Mouse (Mus musculus) heart, embryonic 14.5 days (tissue): ENCODE results near the gene Tmem108. TPM values are rescaled to one million over a fixed set of nuclear protein-coding genes. Genes with fewer than 3 reads are reported as not detected.
A peak's percentile ranks its signal among the peaks of the same experiment; 100 is the strongest.

Experiments used
- ATAC-seq: fragments of 200-750 bp; cut with Nextera tagmentation; 2 replicates; pipeline ENCODE4 v1.8.0; 2017; ENCODE audit warnings: low read depth, moderate TSS enrichment; ENCODE audit not compliant: insufficient number of reproducible peaks, insufficient read depth, low FRiP score
- H3K27ac ChIP-seq, 2 experiments: fragments of 200-500 bp in 1 of 2; fragments of 300-500 bp in 1 of 2; sonication (generic) in 1 of 2; replicated peaks in 1 of 2; 2 replicates each; pipeline ENCODE4 v1.5.1; 2012 to 2014; ENCODE audit warnings: low read depth in 2 of 2, low read length in 2 of 2, control low read depth in 1 of 2, mild to moderate bottlenecking in 1 of 2, mixed read lengths in 1 of 2; ENCODE audit not compliant: control insufficient read depth in 1 of 2, insufficient read depth in 1 of 2
- H3K27me3 ChIP-seq: fragments of 300-500 bp; sonication (generic); 2 replicates; pipeline ENCODE4 v1.6.1; 2014; ENCODE audit warnings: mild to moderate bottlenecking, low read length, control low read depth; ENCODE audit not compliant: control insufficient read depth, insufficient read depth
- H3K36me3 ChIP-seq: fragments of 300-500 bp; sonication (generic); 2 replicates; pipeline ENCODE4 v1.6.1; 2014; ENCODE audit warnings: mild to moderate bottlenecking, control low read depth, low read length, mixed read lengths; ENCODE audit not compliant: control insufficient read depth, insufficient read depth
- H3K4me1 ChIP-seq, 2 experiments: fragments of 200-500 bp in 1 of 2; fragments of 300-500 bp in 1 of 2; sonication (generic) in 1 of 2; 2 replicates each; pipeline ENCODE4 v1.6.1; 2012 to 2014; ENCODE audit warnings: low read length in 2 of 2, control low read depth in 1 of 2, mixed read lengths in 1 of 2; ENCODE audit not compliant: control insufficient read depth in 2 of 2, insufficient read depth in 2 of 2
- H3K4me2 ChIP-seq: fragments of 300-500 bp; sonication (generic); 2 replicates; pipeline ENCODE4 v1.6.1; 2014; ENCODE audit warnings: mild to moderate bottlenecking, low read length
- H3K4me3 ChIP-seq, 2 experiments: fragments of 200-500 bp in 1 of 2; fragments of 300-500 bp in 1 of 2; sonication (generic) in 1 of 2; 2 replicates each; pipeline ENCODE4 v1.5.1; 2012 to 2014; ENCODE audit warnings: low read length in 2 of 2, mild to moderate bottlenecking in 2 of 2, control low read depth in 1 of 2, low read depth in 1 of 2, moderate library complexity in 1 of 2; ENCODE audit not compliant: control insufficient read depth in 1 of 2, insufficient read depth in 1 of 2
- H3K9ac ChIP-seq: fragments of 300-500 bp; sonication (generic); 2 replicates; pipeline ENCODE4 v1.6.1; 2014; ENCODE audit warnings: mild to moderate bottlenecking, low read length
- H3K9me3 ChIP-seq: fragments of 300-500 bp; sonication (generic); 2 replicates; pipeline ENCODE4 v1.6.1; 2016; ENCODE audit warnings: low read length, control low read depth; ENCODE audit not compliant: control insufficient read depth
- WGBS: fragments of 180-500 bp; shearing (Covaris S2); extraction: QIAGEN DNeasy Blood & Tissue Kit; methylation state at CpG from one replicate; pipeline ENCODE4 v1.1.7; 2014; 5-methylcytosine and 5-hydroxymethylcytosine counted together
- polyA plus RNA-seq: library from polyadenylated mRNA; unstranded; fragments of >200 nt; fragmentation: Nextera tagmentation; extraction: Ambion mirVana; gene quantifications from 2 replicates; pipeline ENCODE4 v1.2.1, GENCODE M21; 2014

Tmem108 gene
- polyA plus RNA-seq, 1 experiment from 2014 or later, result 74.3 TPM

DNA sequence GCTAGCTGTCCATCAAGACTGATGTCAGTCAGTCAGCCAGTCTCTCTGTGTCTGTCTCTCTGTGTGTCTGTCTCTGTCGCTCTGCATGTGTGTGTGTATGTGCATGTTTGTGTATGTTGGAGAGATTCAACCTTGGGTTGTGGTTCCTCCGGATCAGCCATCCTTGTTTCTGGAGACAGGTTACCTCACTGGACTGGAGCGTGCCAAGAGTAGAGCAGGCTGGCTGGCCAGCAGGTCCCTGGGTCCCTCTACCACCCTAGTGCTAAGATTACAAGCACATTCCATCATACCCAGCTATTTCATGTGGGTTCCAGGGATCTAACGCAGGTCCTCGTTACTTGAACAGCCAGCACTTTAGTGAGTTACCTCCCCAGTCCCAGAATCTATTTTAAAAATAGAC lies 138.6 kb downstream of the Tmem108 start:
- WGBS, result 42% methylated on average over 5 of the region's 5 CpGs
- Histone ChIP-seq H3K4me3 (no peak overlapping the region), H3K9ac (peak overlapping the region; percentile 52), H3K36me3 (no peaks in the 10 kb centered on the region), H3K4me1 (peaks cover 15 to 31% of the 10 kb centered on the region in 2 experiments), H3K4me2 (peak overlapping the region; percentile 11), H3K27me3 (no peaks in the 10 kb centered on the region), H3K9me3 (no peaks in the 10 kb centered on the region), H3K27ac (peak overlapping the region; percentile 61 to 76)
- ATAC-seq, result no peak

DNA sequence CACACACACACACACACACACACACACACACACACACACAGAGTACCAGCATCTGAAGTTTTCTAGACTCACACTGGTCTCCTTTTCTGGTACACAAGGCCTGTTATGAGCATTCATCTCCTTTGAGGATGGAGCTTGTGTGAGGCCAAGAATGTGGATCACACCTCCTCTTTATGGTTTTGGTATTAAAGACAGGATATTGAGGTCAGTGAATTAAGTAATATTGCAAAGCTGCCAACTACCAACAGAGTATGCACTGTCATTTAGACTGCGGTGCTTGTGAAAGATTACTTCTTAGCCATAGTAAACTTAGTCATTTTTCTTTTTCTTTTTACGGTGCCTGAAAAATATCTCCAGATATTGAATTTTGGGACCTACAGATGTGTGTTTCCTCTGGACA lies 139.8 kb downstream of the Tmem108 start:
- ATAC-seq, result no peak
- Histone ChIP-seq H3K27ac (no peak overlapping the region), H3K36me3 (no peaks in the 10 kb centered on the region), H3K4me3 (no peak overlapping the region), H3K4me1 (peaks cover 15 to 31% of the 10 kb centered on the region in 2 experiments), H3K27me3 (no peaks in the 10 kb centered on the region), H3K9ac (no peak overlapping the region), H3K9me3 (no peaks in the 10 kb centered on the region), H3K4me2 (no peak overlapping the region)
- WGBS, result 84% methylated on average over 2 of the region's 2 CpGs

DNA sequence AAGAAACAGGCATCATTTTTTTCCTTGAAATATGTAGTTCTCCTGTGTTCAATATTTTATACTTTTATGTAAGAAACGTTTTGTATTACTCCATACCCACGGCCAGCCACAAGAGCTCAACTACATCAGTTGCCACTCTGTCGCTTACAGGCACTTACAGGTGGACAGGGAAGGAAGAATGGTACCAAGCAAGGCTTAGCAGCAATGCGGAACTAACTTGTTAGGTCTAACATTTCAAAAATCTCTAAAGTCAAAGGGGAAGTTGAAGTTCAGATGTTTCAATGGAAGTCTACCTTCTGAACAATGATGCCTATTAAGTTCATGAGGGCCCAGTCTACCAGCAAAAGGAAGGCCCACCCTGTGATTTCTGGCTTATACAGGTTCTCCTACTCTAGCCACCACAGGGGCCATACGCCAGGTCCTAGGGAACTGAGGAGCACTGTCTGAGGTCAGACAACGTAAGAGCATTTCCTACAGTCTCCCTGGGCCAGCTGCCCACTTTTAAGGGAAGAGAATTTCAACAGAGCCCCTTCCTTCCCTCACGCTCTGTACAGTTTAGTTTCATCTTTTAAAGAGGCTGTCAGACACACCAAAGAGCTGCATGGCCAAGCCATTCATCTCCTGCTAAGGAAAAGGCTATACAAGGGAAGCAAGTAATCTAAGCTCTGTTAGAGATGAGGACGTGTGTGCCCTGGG lies 141.0 kb downstream of the Tmem108 start:
- no peak overlapping the region for H3K4me3 ChIP-seq
- H3K9ac ChIP-seq, result no peak overlapping the region
- no peaks in the 10 kb centered on the region for H3K27me3 ChIP-seq
- H3K4me1 ChIP-seq, result peaks cover 15 to 31% of the 10 kb centered on the region in 2 experiments
- H3K36me3 ChIP-seq, result no peaks in the 10 kb centered on the region
- WGBS, result 83% methylated on average over 8 of the region's 8 CpGs
- no peaks in the 10 kb centered on the region for H3K9me3 ChIP-seq
- H3K4me2 ChIP-seq, result no peak overlapping the region
- no peak for ATAC-seq
- no peak overlapping the region for H3K27ac ChIP-seq

DNA sequence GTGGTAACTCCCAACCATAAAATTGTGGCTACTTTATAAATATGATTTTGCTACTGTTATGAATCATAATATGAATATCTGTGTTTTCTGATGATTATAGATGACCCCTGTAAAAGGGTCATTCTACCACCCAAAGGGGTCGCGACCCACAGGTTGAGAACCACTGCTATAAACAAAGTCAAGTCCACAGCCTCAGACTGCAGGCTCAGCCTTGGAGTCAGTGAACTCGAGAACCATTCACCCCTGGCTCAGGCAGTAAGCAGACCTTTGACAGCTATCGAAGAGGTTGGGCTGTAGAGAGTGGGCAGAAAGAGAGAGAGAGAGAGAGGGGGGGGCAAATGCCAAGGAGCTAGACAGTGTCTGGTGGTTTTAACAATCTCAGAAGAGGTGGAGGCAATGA lies 147.4 kb downstream of the Tmem108 start:
- Histone ChIP-seq H3K9ac (no peak overlapping the region), H3K9me3 (no peaks in the 10 kb centered on the region), H3K4me3 (no peak overlapping the region), H3K27me3 (no peaks in the 10 kb centered on the region), H3K36me3 (peaks cover 2% of the 10 kb centered on the region; the same call in 1 of the 2 replicates), H3K27ac (no peak overlapping the region), H3K4me1 (peaks cover 0 to 2% of the 10 kb centered on the region in 2 experiments; a peak in 3 of 4 replicates), H3K4me2 (no peak overlapping the region)
- ATAC-seq, result no peak
- 80% methylated on average over 4 of the region's 4 CpGs for WGBS

DNA sequence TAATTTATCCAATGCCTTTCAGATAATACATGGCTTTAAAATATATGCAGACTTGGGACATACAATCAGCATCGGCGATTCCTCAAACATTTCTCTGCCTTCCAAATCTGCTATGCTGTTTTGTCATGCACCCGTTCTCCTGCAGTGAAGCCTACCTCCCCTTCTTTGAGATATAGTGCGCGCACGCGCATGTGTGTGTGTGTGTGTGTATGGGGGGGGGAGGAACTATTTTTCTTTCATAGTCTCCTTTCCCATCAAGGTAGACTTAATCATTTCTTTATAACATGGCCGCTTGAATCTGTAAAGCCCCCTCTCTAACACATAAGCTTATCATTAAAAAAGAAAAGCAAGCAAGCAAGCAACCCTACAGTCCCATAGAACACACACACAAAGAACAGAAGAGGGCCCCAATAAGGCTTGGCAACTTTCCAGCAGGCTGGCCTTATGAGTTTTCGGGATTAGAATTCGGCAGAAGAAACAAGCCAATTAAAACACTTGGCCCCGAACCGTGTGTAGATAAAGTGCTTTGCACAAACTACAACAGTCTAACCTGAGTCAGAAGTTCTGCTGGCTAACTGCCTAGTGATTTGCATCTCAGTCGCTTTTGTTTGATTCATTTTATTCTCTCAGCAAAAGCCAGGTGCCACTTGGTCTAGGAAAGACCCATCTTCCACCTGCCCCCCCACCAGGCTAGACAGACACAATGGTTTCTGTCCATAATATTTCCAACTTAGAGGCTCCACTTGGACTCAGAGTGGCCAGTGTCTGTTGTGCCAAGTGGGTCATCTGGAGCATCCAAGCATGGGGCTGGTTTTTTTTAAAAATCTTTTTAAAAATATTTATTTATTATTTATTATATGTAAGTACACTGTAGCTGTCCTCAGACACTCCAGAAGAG lies 153.2 kb downstream of the Tmem108 start:
- WGBS, result 68% methylated on average over 13 of the region's 13 CpGs
- peaks cover 15 to 22% of the 10 kb centered on the region in 2 experiments for H3K4me1 ChIP-seq
- no peaks in the 10 kb centered on the region for H3K27me3 ChIP-seq
- no peak overlapping the region for H3K4me2 ChIP-seq
- no peak for ATAC-seq
- no peaks in the 10 kb centered on the region for H3K9me3 ChIP-seq
- H3K36me3 ChIP-seq, result peaks cover 4% of the 10 kb centered on the region; the same call in 1 of the 2 replicates
- H3K4me3 ChIP-seq, result no peak overlapping the region
- no peak overlapping the region for H3K9ac ChIP-seq
- peak overlapping the region in 1 of 2 experiments; percentile 19; a peak in 1 of 4 replicates for H3K27ac ChIP-seq

DNA sequence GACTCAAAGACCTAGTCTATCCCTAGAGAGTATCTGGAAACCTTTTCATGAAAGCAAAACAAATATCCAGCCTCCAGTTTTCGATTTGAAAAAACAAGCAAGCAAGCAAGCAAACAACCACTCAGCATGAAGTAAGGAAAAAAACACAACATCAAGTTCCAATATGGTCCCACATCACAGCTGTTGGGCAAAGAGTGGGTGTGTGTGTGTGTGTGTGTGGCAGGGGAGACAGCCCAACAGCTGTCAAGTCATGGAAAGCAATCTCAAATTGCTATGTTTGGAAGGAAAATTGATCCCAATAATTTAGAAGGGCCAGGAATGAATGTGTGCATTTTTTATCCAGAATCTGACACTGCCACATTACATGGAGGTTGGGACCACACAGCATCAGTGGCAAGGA lies 155.6 kb downstream of the Tmem108 start:
- no peak overlapping the region for H3K27ac ChIP-seq
- H3K9ac ChIP-seq, result no peak overlapping the region
- no peak overlapping the region for H3K4me2 ChIP-seq
- H3K4me3 ChIP-seq, result no peak overlapping the region
- no peaks in the 10 kb centered on the region for H3K27me3 ChIP-seq
- peaks cover 4% of the 10 kb centered on the region; the same call in 1 of the 2 replicates for H3K36me3 ChIP-seq
- 80% methylated on average over 1 of the region's 1 CpGs for WGBS
- peaks cover 23 to 42% of the 10 kb centered on the region in 2 experiments for H3K4me1 ChIP-seq
- ATAC-seq, result no peak
- no peaks in the 10 kb centered on the region for H3K9me3 ChIP-seq

DNA sequence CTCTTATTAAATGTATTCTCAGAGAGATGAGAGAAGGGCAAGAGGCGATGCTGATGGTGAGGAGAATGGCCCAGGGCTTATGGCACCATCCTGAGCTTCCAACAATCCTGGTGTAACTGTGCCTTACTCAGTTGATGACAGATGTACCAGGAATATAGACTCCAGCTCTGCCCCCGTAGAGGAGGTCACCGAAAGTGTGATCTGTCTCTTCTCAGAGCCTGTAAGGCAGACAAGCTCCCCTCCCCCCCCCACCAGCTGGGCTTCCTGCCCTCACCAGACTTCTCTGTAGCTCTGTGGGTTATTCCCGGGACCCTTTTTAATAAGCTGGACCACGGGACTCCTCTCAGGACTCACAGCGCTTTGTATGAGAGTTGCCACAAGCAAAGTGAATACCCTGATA lies 157.8 kb downstream of the Tmem108 start:
- Histone ChIP-seq H3K27me3 (no peaks in the 10 kb centered on the region), H3K9me3 (no peaks in the 10 kb centered on the region), H3K4me3 (no peak overlapping the region), H3K36me3 (no peaks in the 10 kb centered on the region; the same call in 1 of the 2 replicates), H3K27ac (peak overlapping the region; percentile 70 to 72), H3K4me1 (peaks cover 27 to 50% of the 10 kb centered on the region in 2 experiments), H3K9ac (no peak overlapping the region), H3K4me2 (peak overlapping the region; percentile 23; the same call in 1 of the 2 replicates)
- peak; percentile 51 for ATAC-seq
- 18% methylated on average over 6 of the region's 6 CpGs for WGBS
